Mouse (Mus musculus) layer of hippocampus, adult 18-20 months (tissue): Measurements from ENCODE around the gene Pbx3. TPM values are rescaled to one million over a fixed set of nuclear protein-coding genes. Genes with fewer than 3 reads are reported as not detected.

ENCODE experiments used
- DNase-seq, 2 experiments: peaks; one replicate each; pipeline ENCODE4 v3.0.0; 2022; ENCODE audit warnings: low spot score in 2 of 2
- total RNA-seq, 2 experiments: library from RNA; stranded (reverse); gene quantifications; 2 replicates each; pipeline ENCODE4 v1.2.3; 2021

Gene Pbx3
- total RNA-seq, 2 experiments from 2014 or later, result 7.1 to 7.6 TPM

DNA sequence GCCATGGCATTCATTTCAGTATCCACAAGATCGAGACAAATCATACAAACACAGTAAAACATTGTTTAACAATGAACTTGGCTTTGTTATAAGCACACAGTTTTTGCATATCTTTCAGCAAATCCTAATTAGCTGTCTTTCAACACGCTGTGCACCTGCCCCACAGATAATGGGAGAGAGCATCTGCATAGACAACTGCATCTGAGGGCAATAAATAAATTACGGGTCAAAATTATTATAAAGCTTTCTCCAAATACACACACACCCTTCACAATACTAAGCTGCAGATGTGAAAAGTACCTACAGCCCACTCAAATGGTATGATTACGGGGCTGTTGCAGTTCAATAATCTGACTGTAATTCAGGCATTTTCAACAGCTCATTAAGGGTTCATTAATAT lies 145.3 kb downstream of the Pbx3 start:
- no peak for DNase-seq

DNA sequence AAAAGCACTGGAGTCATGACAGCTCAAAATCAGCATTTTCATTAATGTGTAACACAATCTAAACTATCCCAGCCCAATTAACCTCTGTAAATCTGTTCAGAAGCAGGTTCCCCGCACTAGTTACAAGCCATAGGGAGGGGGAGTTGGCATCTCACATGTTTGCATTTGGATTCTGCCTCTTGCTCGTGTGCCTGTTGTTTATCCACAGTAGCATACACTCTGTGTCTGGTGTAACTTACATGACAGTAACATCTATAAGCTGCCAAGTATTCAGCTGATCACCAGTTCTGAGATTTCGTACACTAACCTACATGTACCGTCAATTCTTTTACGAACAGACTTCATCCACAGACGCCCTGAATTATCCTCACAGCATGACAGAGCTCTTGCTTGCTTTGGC lies 147.5 kb downstream of the Pbx3 start:
- no peak for DNase-seq

DNA sequence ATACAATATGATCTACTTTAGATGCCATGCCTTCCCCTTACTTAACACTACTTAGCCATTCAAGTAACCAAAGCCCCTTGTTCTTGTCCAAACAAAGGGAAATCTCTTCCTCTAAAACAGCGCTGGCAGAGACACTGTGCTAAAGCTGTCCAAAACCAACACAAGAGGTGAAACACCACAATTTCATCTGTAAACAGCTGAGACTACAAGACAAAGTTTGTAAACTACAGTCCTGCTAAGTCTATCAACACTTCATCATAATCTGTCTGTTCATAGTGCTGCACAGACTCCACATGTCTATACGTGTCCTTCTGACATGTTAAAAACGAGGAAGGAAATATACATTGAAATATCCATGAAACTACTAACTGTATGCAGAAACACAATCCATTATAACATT lies 151.5 kb downstream of the Pbx3 start:
- no peak for DNase-seq

DNA sequence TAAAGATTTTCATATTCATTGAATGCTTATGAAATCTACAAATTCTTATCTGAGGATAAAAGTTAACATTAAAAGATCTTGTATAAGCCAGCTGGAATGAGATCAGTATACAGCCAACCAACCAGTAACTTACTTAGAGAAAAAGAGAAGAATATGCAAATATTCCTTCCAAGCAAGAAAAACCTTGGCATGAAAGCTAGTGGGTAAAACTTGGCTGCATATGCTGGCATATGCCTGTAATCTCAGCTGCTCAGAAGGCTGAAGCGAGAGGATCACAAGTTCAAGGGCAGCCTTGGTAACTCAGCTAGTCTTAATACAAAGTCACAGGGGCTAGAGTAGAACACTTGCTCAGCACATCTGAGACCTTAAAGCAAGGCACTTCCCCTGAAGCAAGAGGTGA lies 153.8 kb downstream of the Pbx3 start:
- DNase-seq, result no peak

DNA sequence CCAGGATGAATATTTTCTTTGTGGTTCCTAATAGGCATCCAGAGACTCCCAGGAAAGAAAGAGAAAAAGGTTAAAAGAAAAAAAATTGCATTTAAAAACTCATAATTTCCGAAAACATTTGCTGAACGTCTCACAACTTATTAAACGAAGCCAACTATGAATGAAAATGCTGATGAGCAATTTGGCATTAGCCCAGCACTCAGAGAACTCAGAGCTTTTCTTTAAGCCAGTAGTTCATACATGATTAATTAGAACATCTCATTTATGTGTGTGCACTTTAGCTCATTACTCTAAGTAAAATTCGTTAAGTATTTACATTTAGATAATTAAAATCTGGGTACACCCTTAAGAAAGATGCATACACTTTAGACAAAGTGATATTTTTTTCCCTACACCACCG lies 155.3 kb downstream of the Pbx3 start:
- peak in 1 of 2 experiments; percentile 9 for DNase-seq

GRCm38 (mm10) chr2:34215496-34215895 lies 157.4 kb downstream of the Pbx3 start:
- DNase-seq, result no peak

DNA sequence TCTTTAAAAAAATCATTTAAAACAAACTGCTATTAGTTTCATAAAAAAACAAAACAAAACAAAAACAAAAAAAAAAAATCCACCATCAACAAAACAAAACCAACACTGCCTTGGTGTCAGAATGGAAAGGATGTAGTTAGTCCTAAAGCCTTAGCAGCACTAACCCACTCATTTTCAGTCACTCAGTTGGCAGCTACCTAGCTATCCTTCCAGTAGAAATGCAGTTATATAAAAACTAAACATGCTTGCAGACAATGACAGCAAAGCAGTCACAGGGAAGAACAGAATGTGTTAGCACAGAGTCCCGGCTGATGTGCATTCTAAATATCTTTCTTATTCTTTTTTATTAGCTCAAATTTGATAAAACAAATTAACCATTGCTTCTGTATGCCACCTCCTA lies 160.5 kb downstream of the Pbx3 start:
- DNase-seq, result peak; percentile 46 to 71

GRCm38 (mm10) chr2:34204797-34205196 lies 168.1 kb downstream of the Pbx3 start:
- no peak for DNase-seq

- no peak for DNase-seq
These were observed 168.6 kb downstream of the Pbx3 start for GRCm38 (mm10) chr2:34204325-34204724.

DNA sequence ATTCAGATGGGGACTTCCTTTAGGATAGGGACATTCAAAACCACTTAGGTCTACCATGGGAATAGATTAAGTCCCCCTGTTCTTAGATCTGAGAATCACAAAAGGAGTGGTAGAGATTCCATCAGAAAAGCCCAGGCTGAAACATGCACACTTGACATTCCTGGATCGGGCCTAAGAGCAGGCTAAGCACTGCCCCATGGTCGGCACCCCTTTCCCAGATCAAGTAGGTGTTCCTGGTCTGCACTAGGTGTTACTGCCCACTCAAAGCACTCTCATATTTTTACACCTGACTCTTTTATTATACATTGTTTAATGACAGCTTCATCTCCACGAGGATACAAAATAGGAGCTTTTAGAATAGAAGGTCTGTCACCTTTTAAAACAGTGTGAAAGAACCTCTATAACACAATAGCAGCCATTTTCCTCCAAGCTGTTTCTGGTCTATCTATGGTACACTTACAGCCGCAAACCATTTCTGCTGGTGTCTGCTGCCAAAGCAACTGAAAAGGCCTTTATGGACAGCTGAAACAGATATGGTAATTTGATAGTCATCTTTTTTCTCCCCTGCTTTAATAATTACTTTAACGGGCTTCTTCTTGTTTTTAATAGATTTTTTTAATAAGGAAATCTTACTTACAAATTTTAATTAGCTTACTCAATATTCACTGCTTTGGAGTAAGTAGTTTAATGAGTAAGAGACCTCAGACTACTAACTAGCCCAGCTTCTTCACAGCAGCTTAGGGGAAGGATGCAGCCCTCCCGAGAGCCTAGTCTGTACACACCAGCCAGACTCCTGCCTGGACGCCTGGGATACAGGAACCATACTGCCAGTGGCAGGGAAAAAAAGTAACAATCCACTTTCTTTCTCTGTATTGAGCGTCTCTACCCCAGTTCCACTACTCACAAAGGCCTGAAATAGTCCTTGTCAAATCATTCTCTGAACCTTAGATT lies 178.8 kb downstream of the Pbx3 start:
- DNase-seq, result no peak

- DNase-seq, result peak in 1 of 2 experiments; percentile 12
These were observed 179.7 kb downstream of the Pbx3 start for GRCm38 (mm10) chr2:34193276-34193675.

- DNase-seq, result no peak
These were observed 185.6 kb downstream of the Pbx3 start for GRCm38 (mm10) chr2:34187366-34187765.

- no peak for DNase-seq
These were observed 191.3 kb downstream of the Pbx3 start for GRCm38 (mm10) chr2:34181600-34181999.

DNA sequence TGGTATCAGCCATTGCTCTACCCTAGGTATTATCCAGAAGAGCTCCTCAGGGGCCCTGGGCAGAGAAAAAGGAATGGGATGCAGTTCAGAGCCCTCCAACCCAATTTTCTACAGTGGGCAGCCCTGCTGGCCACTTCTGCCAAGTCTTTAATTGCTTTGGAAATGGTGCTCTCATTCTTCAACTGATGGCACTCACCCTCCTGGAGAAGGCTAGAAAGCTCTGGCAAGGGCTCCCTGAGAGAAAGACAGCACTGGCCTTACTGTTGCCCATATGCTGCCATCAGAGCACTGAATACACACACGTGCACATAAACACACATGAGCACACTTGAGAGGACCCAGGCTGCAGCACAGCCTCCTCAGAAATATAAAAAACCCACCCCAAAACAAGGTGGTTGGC lies 193.6 kb downstream of the Pbx3 start:
- no peak for DNase-seq

- no peak for DNase-seq
These were observed 194.3 kb downstream of the Pbx3 start for GRCm38 (mm10) chr2:34178653-34179052.

DNA sequence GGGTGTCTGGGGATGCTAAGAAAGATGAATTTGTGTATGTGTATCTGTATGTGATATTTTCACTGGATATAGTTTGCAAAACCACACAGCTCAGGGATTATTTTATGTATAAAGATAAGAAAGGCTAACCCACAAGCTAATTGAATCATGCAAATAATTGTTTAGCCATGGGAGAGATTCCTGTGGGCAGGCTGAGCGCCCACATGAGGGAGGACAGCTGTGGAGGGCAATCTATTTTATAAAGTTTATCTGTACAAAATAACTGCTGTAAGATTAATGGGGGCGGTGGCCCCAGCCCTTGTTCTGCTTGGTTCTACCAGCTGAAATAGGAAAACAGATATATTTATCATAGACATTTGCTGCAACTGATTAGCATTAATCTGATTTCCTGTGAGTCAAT lies 202.5 kb downstream of the Pbx3 start:
- DNase-seq, result no peak

GRCm38 (mm10) chr2:34169626-34170025 lies 203.3 kb downstream of the Pbx3 start:
- no peak for DNase-seq

DNA sequence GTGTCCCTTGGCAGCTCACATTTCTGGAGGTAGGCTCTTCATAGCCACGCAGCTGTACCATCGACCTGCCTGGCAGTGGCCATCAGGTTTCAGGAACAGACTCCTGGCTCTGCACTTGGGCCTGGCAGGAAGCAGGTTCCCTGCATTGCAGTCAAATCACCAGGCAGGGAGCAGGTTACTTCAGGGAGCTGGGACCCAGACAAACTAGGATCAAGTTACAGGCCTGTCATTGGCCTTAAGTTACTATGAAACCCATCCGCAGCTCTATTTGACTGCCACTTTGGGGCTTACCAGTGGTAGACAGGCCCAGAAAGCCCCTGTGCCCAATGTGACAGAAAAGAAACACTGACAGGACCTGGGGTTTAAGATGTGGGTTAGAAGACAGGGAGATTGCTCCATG lies 204.8 kb downstream of the Pbx3 start:
- DNase-seq, result no peak

GRCm38 (mm10) chr2:34162484-34162883 lies 210.5 kb downstream of the Pbx3 start:
- DNase-seq, result no peak

DNA sequence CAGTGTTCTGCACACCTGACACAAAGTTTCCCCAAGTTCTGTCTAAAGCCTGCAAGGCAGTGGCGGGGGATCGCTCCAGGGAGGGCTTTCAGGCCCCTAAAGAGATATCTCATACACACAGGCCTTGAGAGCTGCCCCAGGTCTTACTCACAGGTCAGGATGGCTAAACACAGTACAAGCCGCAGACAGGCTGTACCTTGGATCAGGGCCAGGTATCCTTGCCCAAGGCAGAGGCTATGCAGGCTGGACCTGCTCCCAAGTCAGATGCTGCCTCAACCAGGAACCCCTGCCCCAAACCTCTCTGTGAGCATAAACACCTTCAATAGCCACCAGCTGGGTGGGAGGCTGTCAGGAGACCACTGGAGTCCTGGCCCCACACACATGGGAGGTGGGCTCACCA lies 215.2 kb downstream of the Pbx3 start:
- DNase-seq, result no peak

DNA sequence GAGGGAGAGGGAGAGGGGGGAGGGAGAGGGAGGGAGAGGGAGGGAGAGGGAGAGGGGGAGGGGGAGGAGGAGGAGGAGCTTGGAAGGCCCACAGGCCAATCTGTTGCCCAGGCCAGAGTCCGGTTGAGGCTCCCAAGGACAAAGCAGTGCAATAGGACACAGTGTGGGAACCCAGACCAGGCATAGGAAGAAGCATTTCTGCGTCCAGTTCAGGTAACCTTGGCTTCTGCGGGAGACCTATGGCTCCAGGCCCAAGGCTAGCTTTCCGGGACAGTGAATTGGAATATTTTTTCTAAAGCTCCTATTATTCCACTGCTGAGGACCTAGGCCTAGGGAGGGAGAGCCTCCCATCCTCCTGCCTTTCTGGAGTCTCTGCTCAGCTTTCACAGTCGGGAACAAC lies 218.1 kb downstream of the Pbx3 start:
- DNase-seq, result no peak

- no peak for DNase-seq
These were observed 219.6 kb downstream of the Pbx3 start for GRCm38 (mm10) chr2:34153336-34153735.

DNA sequence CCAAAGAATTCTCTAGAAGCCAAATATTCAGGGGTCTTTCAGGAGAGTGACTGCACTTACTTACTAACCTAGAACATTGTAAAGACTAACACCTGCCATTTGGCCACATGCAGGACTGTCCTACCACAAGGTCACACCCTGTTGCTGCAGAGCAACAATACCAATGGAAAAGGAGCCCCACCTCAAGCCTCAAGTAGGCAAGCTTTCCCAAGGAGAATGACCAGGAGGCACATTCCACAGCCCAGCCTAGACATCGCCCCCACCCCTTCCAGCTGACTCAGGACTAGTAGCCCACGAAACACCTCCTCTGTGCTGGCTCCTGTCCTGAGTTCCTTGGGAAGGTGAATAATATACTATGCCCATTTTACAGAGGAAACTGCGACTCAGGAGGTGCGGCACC lies 222.4 kb downstream of the Pbx3 start:
- DNase-seq, result no peak
